Mouse (Mus musculus): ENCODE results near the gene Csf3. TPM values are rescaled to one million over a fixed set of nuclear protein-coding genes. Genes with fewer than 3 reads are reported as not detected.
"Not testable (repeated sequence)": the region's sequence is repeated elsewhere in the genome, so short reads cannot be mapped to it uniquely, and the experiment has no call there.

Gene Csf3
- total RNA-seq, 1 experiment from 2014 or later: not detected

DNA sequence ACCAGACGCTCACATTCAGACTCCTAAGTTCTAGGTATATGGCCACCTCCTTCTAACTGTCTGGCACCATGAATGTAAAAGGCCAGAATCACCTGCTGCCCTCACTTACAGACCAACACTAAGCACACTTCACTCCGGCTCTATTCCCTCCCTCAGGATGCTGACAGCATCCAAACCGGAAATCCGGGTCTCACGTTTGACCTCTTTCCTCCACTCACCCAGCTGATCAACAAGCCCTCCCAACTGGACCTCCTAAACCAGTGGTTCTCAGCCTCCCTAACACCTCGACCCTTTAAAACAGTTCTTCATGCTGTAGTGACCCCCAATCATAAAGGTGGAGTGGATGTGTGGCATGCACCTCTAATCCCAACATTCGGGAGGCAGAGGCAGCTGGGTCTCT is 22.0 kb downstream of the Csf3 start:
- ATAC-seq (replicated peaks; ENCODE audit: low read depth, poor library complexity, severe bottlenecking): no peak

DNA sequence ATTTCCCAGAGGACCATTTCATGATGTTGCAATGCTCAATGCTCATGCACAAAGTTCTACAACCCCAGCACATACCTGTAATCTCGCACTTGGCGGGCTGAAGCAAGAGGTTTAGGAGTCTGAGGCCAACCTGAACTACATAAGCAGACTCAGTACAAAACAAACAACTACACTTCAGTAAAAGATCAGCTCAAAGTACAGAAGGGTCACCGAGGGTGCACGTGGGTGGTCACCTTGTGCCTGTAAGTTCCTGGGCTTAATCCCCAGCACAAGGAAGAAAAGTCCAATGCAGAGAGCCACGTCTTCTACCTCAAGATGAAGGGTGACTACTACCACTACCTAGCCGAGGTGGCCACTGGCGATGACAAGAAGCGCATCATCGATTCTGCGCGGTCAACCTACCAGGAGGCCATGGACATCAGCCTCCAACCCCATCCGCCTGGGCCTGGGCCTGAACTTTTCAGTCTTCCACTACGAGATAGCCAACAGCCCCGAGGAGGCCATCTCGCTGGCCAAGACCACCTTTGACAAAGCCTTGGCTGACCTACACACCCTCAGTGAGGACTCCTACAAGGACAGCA is 25.0 kb downstream of the Csf3 start:
- ATAC-seq (replicated peaks; ENCODE audit: low read depth, poor library complexity, severe bottlenecking): no peak

DNA sequence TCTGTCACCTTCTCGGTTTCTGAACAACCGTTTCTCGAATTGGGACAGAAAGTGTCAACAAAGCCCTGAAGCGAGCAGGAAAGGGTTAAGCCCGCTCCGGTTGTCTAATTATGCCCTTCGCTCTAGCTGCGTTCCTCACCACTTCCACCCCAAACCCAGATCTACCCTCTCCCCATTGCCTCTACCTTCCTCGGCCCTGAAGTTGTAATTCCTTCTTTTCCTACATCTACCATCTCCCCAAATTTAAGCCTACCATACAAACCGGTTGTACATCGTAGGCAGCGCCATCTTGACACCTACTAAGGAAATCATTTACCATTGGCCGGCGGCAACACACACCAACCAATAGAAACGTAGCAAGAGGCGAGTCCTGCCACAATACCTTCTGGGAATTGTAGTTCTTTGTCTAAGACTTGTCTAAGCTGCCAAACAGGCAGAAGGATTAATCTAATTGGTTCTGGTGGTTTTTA is 28.1 kb downstream of the Csf3 start, which contains the start of gene Med24:
Gene Med24, minus strand, starts transcription at position 317 of the 470 bp plus-strand sequence.
- peak; percentile 100 for ATAC-seq (replicated peaks; ENCODE audit: low read depth, poor library complexity, severe bottlenecking)

DNA sequence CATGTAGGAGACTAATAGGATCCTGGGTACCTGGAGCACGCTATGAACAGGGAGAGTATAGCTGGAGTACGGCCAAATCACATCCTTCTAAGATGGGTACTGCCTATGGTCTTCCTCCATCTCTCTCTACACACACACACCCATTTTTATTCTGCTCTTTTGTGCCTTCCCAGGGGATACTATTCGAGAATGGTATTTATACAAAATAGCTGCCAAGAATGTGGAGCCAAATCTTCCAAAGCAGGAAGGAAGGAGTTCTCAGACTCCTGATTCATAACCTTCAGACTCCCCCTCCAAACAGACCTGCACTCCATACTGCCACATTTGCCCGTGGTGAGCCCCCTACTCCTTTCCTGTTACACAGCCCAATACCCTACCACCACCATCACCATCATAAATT is 29.7 kb downstream of the Csf3 start:
- ATAC-seq (replicated peaks; ENCODE audit: low read depth, poor library complexity, severe bottlenecking): no peak

DNA sequence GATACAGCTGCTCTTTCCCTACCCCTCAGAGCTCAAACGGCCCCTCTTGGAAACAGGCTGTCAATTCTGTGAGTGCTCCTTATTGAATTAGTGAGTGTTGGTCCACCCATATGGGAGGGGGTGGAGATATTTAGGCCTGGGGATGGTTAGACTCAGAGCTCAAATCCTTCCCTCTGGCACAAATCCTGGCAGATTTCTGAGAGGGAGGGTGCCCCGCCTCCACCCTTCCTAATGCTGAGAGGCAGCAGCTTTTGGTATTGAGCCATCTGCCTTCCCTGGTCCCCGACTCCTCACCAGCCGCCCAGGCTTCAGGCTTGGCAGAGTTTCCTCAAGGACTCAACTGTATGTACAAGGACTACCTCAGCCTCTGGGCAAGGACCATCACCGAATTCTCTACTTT is 30.1 kb downstream of the Csf3 start:
- ATAC-seq (replicated peaks; ENCODE audit: low read depth, poor library complexity, severe bottlenecking): no peak

DNA sequence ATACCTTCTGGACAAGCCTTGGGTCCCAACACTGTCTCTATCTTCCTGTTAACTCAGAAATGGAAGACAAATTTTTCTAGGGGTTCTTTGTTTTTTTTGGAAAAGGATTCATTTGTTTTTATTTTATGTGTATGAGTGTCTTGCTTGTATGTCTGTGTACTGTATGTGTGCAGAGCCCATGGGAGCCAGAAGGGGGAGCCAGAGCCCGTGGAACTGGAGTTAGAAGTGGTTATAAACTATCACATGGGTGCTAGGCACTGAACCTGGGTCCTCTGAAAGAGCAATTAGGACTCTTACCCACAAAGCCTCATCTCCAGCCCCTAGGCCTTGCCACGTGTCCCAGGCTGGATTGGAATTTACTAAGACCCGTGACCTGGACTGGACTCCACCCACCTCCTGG is 33.0 kb downstream of the Csf3 start:
- ATAC-seq (replicated peaks; ENCODE audit: low read depth, poor library complexity, severe bottlenecking): no peak

DNA sequence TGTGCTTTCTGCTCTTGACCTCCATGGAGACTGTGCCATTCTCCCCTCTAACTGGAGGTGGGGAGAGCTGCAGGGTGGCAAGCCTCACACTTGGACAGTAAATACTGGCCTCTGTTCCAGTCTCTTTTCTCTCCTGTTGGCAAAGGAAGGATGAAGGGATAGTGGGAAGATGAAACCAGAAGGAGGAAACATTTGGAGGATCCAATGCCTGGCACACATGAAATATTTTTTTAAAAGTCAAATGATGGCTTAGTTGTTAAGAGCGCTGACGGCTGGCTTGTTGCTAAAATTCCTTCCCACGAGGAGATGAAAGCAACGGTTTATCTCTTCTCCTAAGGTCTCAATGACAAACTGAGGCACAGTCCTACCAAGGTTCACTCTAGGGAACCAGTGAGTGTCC is 34.0 kb downstream of the Csf3 start:
- ATAC-seq (replicated peaks; ENCODE audit: low read depth, poor library complexity, severe bottlenecking): no peak

DNA sequence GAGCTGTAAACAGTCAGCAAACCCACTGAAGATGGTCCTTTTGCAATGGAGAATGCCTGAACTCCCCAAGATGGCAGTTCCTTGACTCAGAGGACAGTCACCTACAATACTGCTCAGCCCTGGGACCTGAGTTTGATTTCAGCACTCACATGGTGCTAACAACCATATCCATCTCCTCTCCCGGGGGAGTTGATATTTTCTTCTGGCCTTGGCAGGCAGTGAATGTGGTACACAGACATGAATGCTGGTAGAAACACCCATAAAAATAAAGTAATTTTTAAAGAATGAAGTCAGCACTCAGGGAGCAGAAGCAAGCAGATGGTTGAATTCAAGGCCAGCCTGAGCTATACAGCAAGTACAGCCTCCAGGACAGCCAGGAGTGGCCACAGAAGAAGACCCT is 35.1 kb downstream of the Csf3 start:
- no peak for ATAC-seq (replicated peaks; ENCODE audit: low read depth, poor library complexity, severe bottlenecking)

DNA sequence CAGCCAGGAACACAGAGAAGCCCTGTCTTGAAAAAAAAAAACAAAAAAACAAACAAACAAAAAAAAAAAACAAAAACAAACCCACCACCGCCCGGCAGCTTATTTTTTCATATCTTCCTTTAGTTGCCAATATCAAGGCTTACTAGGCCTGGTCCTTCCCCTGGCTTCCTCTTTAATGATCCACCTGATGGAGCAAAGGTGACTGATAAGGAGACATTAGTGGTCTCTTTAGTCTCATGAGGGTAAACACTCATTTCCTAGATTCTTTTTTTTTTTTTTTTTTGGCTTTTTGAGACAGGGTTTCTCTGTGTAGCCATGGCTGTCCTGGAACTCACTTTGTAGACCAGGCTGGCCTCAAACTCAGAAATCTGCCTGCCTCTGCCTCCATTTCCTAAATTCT is 36.2 kb downstream of the Csf3 start:
- not testable (repeated sequence) for ATAC-seq (replicated peaks; ENCODE audit: low read depth, poor library complexity, severe bottlenecking)

DNA sequence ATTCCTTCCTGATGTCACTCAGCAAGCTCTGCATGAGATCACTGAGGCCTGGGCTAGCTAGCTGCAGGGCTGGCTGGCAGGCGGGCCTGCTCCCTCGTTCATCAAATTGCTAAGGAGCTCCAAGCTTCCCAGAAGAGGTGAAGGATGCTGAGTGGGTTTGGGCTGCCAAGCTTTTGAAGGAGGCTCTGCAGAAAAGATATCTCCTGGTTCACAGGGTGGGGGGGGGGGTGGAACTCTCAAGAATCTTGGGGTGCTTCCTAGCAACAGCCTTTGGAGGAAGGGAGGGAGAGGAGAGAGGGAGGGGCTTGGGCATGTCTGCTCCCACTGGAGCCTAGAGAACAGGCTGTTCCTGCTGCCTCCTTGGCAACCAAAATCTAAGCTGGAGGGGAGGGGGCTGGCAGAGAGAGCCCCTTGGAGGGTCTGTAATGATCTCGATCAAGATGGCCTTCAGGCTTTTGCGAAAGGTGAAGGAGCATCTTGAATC is 37.4 kb downstream of the Csf3 start:
- no peak for ATAC-seq (replicated peaks; ENCODE audit: low read depth, poor library complexity, severe bottlenecking)

DNA sequence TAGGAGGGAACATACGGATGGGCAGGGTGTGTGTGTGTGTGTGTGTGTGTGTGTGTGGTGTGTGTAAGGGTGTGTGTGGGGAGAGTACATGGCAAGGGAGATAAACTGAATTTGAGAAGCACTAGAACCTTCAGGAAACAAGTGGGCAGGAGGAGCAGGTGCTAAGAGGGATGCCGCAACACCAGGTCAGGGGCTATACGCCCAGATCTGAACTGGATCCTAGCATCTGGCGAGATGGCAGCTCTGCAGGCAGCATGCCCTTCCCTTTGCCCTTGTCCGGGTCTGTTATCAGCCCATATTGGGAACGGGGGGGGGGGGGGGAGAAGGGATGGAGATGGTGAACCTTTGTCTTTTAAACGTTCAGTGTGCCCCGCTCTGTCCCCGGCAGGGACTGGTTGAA is 37.9 kb downstream of the Csf3 start:
- ATAC-seq (replicated peaks; ENCODE audit: low read depth, poor library complexity, severe bottlenecking): no peak

DNA sequence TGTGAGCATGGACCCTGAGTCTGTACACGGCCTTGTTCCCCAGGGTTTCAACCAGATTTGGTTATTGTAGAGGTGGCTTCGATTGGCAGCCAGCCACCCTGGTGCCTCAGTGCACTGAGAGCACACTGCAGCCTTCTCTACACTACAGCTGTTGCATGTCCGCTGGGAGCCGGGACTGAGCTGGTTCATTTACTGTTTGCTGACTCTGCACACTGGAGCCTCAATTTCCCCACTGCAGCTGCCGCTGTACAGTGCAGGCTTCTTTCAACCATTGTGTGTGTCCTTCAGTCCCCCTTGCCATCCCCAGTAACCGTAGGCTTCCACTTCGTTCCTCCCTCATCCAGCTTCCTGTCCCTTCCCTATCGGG is 38.9 kb downstream of the Csf3 start:
- ATAC-seq (replicated peaks; ENCODE audit: low read depth, poor library complexity, severe bottlenecking): 0 out of 2 replicates have a peak, but pooled peaks have one; percentile 6

DNA sequence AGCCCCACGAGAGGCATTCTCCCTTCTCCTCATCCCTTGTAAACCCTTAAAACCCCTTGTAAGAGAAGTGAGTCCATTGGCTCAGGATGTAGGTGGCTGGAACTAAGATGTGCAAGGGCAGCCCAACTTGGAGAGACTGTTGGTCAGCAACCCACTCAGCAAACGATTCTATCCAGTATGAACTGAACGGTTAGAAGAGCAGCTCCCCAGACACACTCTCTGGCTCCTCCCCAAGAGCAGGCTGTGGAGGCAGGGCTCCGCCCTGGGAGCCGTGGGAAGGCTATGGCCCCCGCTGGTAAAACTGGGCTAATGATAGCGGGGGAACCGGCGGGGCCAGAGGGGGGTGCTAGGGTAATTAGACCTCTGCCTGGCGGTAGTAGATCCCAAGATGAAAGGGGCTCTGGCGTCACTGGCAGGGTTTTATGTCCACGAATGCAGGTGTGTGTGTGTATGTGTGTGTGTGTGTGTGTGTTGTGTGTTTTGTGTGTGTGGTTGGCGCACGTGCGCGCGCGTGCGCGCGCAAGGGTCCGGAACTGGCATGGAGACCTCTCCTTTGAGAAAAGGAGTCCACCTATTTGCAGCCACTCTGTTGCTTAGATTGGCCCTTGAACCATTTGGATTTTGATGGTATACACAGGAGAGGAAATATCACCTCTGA is 39.5 kb downstream of the Csf3 start, which contains the start of gene Thra:
Gene Thra, plus strand, starts transcription at position 246 of the 658 bp plus-strand sequence.
- peak; percentile 81 for ATAC-seq (replicated peaks; ENCODE audit: low read depth, poor library complexity, severe bottlenecking)

DNA sequence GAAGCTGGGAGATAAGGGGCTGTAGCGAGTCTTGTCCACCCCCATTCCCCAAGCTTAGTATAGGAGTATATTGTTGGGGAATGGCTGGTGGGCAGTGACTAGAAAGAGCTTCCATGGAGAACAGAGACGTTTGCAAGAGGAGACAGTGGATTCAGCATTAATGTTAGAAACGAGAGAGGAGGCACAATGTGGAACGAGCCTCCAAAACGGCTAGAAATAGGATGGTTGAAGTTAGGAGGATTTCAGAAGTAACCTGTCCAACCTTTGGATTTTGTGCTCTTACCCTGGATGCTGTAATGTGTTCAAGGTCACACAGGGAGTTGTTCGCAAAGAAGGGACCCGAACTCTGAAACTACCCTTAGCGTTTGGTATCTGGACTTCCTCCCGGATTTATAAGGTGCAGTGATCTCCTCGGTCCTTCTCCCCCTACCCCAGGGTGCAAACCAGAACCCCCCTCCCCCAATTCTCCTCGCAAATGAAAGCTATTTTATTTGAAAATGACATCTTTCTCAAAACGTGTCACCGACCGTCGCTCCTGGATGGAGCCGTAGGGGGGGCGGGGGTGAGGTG is 40.1 kb downstream of the Csf3 start:
- ATAC-seq (replicated peaks; ENCODE audit: low read depth, poor library complexity, severe bottlenecking): 0 out of 2 replicates have a peak, but pooled peaks have one; percentile 1

DNA sequence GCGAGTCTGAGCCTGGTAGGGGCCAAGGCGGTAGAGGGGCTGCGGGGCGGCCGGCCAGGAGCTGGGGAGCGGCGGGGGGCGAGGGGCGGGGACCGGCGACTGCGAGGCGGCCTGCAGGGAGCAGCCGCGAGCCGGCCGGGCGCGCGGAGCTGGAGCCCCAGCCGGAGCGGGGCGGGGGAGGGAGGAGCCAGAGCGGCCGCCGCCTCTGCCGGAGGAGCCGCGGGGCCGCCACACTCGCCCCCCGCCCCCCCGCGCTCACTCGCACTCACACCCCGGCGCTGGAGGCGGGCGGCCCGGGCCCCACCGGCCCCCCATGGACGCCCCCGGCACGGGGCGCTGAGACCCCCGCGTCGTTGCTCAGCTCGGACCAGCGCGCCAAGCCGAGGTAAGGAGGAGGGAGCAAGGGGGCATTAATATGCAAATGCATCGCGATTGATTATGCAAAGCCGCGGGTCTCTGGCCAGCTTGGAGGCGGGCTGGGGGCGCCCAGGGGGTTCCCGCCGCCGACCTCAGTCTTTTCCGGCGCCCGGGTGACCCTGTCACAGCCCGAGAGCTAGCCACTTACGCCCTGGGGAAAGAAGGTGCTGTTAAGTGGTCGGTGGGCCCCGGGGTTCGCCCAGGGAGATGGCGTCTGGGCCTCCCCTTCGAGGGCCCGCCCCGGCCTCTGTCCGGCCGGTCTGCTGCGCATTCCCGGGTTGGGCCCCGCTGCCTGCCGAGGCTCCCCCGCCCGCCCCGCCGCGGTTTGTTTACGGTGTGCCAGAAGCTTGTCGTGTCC is 40.7 kb downstream of the Csf3 start:
- peak; percentile 43 for ATAC-seq (replicated peaks; ENCODE audit: low read depth, poor library complexity, severe bottlenecking)

DNA sequence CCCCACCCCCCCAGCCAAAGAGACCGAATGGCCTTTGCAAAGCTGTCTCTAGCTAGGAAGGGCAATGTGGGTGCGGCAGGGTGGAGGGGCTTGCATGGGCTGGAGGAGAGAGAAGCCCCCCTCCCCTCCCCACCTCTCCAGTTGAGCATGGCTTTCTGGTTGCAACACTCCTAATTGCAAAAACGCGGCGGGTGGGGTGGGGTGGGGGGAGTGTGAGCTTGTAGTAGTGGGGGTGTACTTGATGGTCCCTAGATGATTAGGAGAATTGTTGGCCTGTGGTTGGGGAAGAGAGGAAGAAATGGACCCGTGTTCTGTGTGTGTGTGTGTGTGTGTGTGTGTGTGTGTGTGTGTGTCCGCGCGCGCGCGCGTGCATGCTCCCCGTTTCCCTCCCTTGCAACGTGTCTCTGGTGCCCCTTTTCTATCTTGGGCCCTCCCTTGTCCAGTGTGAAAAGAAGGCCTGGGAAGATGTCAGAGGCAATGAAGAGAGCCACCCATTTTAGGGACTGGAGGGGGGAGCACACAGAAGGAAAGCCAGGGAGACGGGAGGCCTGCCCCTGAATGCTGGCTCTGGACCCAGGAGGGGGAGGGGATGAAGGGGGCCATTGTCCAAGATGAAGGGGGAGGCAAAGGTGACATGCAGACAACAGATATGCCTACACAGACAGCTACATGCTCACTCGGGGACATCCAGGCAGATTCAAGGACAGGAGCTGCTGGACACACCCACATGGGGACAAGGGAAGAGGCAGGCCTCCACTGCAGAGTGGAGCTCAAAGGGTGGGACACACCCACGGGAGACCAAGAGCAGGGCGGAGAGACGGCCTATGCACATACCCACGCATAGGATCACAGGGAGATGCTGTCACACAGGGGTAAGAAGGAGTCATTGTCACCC is 41.6 kb downstream of the Csf3 start:
- ATAC-seq (replicated peaks; ENCODE audit: low read depth, poor library complexity, severe bottlenecking): no peak

DNA sequence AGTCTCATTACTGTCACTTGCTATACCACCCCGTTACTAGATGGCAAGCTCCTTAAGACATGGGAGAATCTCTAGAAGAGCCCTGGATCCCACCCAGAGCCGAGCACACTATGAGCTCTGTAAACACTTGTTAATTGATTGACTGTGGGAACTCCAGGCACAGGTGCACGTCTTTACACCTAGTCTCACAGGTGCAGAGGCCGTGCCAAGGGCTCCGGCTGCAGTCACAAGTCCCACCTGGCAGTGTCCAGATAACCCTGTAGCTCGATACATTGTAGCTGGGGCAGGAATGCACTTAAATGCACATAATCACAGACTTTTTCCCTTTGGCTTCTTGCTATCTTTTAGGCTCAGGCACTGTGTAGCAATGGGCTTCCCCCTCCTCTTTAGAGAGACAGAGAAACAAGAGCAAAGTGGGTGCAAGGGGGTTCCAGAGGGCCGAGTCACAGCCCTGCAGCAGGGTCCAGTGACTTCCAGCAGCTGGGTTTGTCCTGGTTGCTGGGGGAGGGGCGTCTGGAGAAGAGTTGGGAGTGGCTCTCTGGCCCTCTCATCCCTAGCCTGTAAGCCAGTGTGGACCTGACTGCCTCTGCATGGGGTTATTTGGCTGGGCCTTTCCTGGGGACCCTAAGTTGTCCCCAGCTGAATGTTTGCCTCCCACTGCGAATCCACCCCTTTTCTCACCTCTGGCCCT is 42.7 kb downstream of the Csf3 start:
- ATAC-seq (replicated peaks; ENCODE audit: low read depth, poor library complexity, severe bottlenecking): no peak

DNA sequence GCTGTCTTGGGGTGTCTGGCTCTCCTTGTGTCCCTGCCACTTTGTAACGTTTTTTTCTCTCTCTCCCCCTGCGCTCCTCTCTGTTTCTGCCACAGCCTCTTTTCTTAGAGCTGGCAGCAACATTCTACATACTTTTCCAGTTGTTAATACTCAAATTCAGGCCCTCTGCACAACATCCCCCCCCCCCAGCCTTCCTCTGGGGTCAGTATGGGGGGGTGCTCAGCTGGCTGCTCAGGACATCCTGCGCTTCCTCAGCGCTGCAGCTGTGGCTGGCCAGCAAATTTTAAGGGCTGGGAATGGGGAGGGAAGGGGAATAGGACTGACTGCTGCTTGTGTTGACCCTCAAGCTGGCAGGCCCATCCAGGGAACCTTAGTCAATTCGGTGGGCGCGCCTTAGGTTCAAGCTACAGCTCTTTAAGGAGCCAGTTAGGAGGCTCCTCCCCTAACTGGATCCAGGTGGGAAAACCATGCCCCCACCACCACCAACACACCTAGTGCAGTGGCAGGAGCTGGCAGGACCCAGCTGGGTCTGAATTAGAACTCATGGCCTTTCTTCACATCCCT is 43.5 kb downstream of the Csf3 start:
- no peak for ATAC-seq (replicated peaks; ENCODE audit: low read depth, poor library complexity, severe bottlenecking)

All from common myeloid progenitor, adult 5-6 weeks (primary cell).